Comparison of ENCODE assay signal across 9 mouse cellular contexts in the genomic region with DNA sequence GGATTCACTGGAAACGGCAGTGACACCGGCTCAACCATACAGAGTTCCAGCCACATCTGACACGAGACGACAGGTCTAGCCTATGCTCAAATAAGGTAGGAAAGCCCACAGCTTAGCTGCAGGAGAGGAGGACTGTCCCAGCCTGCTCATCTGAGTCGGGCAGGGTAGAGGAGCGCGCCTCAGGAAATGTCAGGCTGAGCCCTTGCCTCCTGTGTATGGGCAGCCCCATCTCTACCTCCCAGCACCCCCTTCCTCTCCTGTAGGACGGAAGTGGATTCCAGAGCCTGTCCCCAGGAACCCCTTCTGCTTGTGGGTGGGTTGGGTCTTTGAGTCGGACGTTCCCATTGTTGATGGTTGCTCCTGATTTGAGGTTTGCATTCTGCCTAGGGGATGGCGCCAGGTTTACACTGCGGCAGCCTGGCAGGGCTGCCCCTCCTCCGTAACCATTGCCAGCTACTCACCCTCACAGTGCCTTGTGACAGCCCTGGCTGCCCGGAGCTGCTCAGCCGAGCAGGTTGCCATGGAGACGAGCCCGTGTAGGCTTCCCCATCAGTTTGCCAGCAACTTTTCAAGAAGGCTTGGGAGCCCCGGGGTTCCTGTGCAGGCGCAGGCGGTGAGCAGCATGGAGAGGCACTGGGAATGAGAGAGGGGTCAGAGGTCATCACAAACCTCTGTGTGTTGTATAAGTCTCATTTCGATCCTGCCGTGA. TPM values are rescaled to one million over a fixed set of nuclear protein-coding genes. Genes with fewer than 3 reads are reported as not detected.
DNase-seq lines count a peak whose midpoint lies in the region; ATAC-seq and TF ChIP-seq lines count a peak whose summit lies in the region.
"Had no signal": no experiment of that assay in that cellular context is flagged by ENCODE, and none has a peak within 500 bp of the region (broad histone marks: within the 10 kb centered on the region; RNA-seq: fewer than 3 reads in every experiment).

No protein-coding gene starts in this region.

- H3K9ac ChIP-seq in midbrain, embryonic 12.5 days (replicated peaks): 0 out of 2 replicates have a peak overlapping the region, but pooled peaks have one; percentile 3

- H3K4me1 ChIP-seq in midbrain, embryonic 12.5 days: peaks cover 56% of the 10 kb centered on the region

- peak; percentile 34 for DNase-seq in adrenal gland, adult 2 months
- DNase-seq in adrenal gland, postnatal 4 days (ENCODE audit: low spot score in 2 of 2): no peak
- peak; percentile 93 to 97 for DNase-seq in cerebellum, postnatal 10 days
- peak; percentile 80 to 84 for DNase-seq in frontal cortex, postnatal 10 days (ENCODE audit: low spot score in 2 of 2)
- peak; percentile 60 to 86 for DNase-seq in layer of hippocampus, adult 2 months (ENCODE audit: low spot score in 2 of 2)
- DNase-seq in testis, postnatal 10 days (ENCODE audit: low spot score): peak; percentile 56

- peak; percentile 88 for ATAC-seq in midbrain, embryonic 12.5 days (ENCODE audit: low FRiP score, low read depth)
- no peak for ATAC-seq in CD4-positive, CD25-positive, alpha-beta regulatory T cell, adult 4 months

- H3K27ac ChIP-seq in layer of hippocampus, adult 2 months: peak overlapping the region; percentile 46; the same call in 1 of the 2 replicates
- peak overlapping the region; percentile 63 for H3K27ac ChIP-seq in midbrain, embryonic 12.5 days (replicated peaks)

- no peak for TF ChIP-seq CTCF in layer of hippocampus, adult 2 months (conservative IDR thresholded peaks at IDR 0.05)

- H3K27me3 ChIP-seq in midbrain, embryonic 12.5 days: peaks cover 48% of the 10 kb centered on the region

- WGBS in midbrain, embryonic 12.5 days: 17% methylated on average over 22 of the region's 22 CpGs

- H3K4me3 ChIP-seq in layer of hippocampus, adult 2 months: peak overlapping the region; percentile 15
- H3K4me3 ChIP-seq in midbrain, embryonic 12.5 days: no peak overlapping the region

- 0 out of 2 replicates have a peak, but pooled peaks cover 5% of the 10 kb centered on the region for H3K9me3 ChIP-seq in midbrain, embryonic 12.5 days

- H3K36me3 ChIP-seq in midbrain, embryonic 12.5 days: no peaks in the 10 kb centered on the region

- peak overlapping the region; percentile 44 for H3K4me2 ChIP-seq in midbrain, embryonic 12.5 days (replicated peaks)

RNA-seq across cellular contexts. Expression of a gene that starts 47.6 kb away (rescaled TPM):
- total RNA-seq in adrenal gland, adult 2 months (2021): not detected
- not detected in 2 replicates for polyA plus RNA-seq in adrenal gland, adult 2 months (2012; rRNA removed)
- total RNA-seq in adrenal gland, postnatal 4 days (2021): not detected
- under 1 TPM; 0.20 to 0.26 TPM for total RNA-seq in layer of hippocampus, adult 2 months (2021)
- not detected in 2 replicates for polyA plus RNA-seq in midbrain, embryonic 12.5 days (2016; fragmentation: Nextera tagmentation; extraction: Ambion mirVana)
- not detected for polyA plus RNA-seq in CD4-positive, CD25-positive, alpha-beta regulatory T cell, adult 4 months (2017; shearing (Covaris generic))
- total RNA-seq: neutrophil, adult 5-6 weeks had no signal

Comparison
In these comparisons a context has a peak if more than half of its experiments do, and no peak if none do; other contexts are left out.
1. DNase-seq: peak in adrenal gland, adult 2 months (single experiment), cerebellum, postnatal 10 days (2 of 2), frontal cortex, postnatal 10 days (2 of 2), layer of hippocampus, adult 2 months (2 of 2) and testis, postnatal 10 days (single experiment); none in adrenal gland, postnatal 4 days (0 of 2).